Mouse (Mus musculus): ENCODE results near the gene Adh6b. TPM values are rescaled to one million over a fixed set of nuclear protein-coding genes. Genes with fewer than 3 reads are reported as not detected.
A peak's percentile ranks its signal among the peaks of the same experiment; 100 is the strongest.

The Adh6b gene
- polyA plus RNA-seq, 1 experiment from 2014 or later: 0.75 TPM

DNA sequence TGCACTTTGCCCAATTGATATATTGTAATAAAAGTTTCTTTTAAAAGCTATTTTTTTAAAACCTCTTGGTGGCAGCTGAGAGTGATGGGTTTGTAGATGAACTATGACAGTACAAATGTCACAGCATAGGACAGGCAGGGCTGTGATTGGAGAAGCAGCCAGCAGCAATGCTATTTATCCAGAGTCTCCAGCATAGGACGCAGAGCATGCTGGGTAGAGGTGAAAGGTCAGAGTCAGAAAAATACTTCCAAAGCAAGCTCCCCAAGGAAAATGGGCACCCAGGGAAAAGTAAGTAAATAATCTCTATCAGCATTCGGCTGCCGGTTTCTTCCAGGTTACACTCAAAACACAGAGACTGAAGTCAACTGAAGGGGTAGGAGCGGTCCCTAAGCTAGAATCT lies 32.3 kb downstream of the Adh6b start:
- Histone ChIP-seq H3K27ac (no peak overlapping the region), H3K4me2 (ENCODE audit: low read length) (no peak overlapping the region), H3K9me3 (replicated peaks; ENCODE audit: low read length) (no peaks in the 10 kb centered on the region), H3K9ac (ENCODE audit: low read depth, low read length) (no peak overlapping the region), H3K36me3 (ENCODE audit: insufficient read depth, low read length) (no peaks in the 10 kb centered on the region), H3K4me1 (replicated peaks; ENCODE audit: insufficient read depth, low read length) (no peaks in the 10 kb centered on the region), H3K27me3 (ENCODE audit: insufficient read depth, low read length) (no peaks in the 10 kb centered on the region), H3K4me3 (replicated peaks; ENCODE audit: low read depth, low read length) (no peak overlapping the region)
- no peak for DNase-seq (ENCODE audit: low spot score)
- no peak for TF ChIP-seq CTCF (IDR thresholded peaks at IDR 0.05; ENCODE audit: low read depth)
- 66% methylated on average over 4 of the region's 4 CpGs for whole genome bisulfite sequencing
- ATAC-seq (replicated peaks; ENCODE audit: low FRiP score, low read depth): no peak

DNA sequence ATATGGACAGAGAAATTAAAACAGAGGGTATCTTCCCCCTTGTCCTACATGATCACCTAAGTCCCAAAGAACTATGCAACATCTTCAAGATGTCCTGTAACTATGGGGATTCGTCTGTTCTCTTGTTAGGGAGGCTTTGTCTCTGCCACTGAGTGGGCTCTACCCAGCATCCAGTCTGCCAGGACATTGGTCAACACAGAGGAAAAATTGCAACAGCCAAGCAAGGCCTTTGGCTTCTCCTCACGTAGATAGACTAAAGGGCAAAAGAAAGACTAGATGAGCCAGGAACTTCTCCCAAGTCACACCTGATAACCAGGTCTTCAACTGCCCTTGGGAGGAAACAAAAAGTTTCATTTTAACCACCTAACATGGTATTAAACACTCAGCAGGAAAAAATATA lies 33.6 kb downstream of the Adh6b start:
- no peak overlapping the region for H3K9ac ChIP-seq (ENCODE audit: low read depth, low read length)
- H3K4me1 ChIP-seq (replicated peaks; ENCODE audit: insufficient read depth, low read length): no peaks in the 10 kb centered on the region
- no peak for DNase-seq (ENCODE audit: low spot score)
- no peaks in the 10 kb centered on the region for H3K36me3 ChIP-seq (ENCODE audit: insufficient read depth, low read length)
- no peak overlapping the region for H3K4me2 ChIP-seq (ENCODE audit: low read length)
- no peak overlapping the region for H3K27ac ChIP-seq
- no peak for TF ChIP-seq CTCF (IDR thresholded peaks at IDR 0.05; ENCODE audit: low read depth)
- 79% methylated on average over 2 of the region's 2 CpGs for WGBS
- no peaks in the 10 kb centered on the region for H3K9me3 ChIP-seq (replicated peaks; ENCODE audit: low read length)
- no peak for ATAC-seq (replicated peaks; ENCODE audit: low FRiP score, low read depth)
- H3K27me3 ChIP-seq (ENCODE audit: insufficient read depth, low read length): no peaks in the 10 kb centered on the region
- H3K4me3 ChIP-seq (replicated peaks; ENCODE audit: low read depth, low read length): no peak overlapping the region

DNA sequence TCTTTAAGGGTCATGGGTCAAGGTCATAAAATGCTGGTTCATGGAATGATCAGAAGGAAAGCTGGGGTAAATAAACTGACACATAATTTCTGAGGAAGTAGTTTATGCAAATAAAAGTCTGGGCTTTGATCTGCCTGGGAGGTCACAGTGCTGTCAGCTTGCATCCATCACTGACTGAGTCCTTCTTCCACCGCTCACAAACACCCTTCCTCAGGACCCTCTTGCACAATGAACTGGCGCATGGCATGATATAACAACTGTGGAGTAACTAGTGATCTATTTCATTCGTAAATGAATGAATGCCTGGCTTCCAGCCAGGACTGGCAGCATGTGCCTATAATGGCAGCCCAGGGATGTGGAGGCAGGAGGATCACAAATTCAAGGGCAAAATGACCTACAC lies 39.6 kb downstream of the Adh6b start:
- H3K4me3 ChIP-seq (replicated peaks; ENCODE audit: low read depth, low read length): no peak overlapping the region
- TF ChIP-seq CTCF (IDR thresholded peaks at IDR 0.05; ENCODE audit: low read depth): no peak
- DNase-seq (ENCODE audit: low spot score) (peak; percentile 72), ATAC-seq (replicated peaks; ENCODE audit: low FRiP score, low read depth) (no peak; the same call in 1 of the 2 replicates)
- 16% methylated on average over 3 of the region's 3 CpGs for WGBS
- H3K4me2 ChIP-seq (ENCODE audit: low read length): no peak overlapping the region
- H3K27me3 ChIP-seq (ENCODE audit: insufficient read depth, low read length): no peaks in the 10 kb centered on the region
- H3K27ac ChIP-seq: no peak overlapping the region
- H3K9me3 ChIP-seq (replicated peaks; ENCODE audit: low read length): no peaks in the 10 kb centered on the region
- no peaks in the 10 kb centered on the region for H3K36me3 ChIP-seq (ENCODE audit: insufficient read depth, low read length)
- H3K9ac ChIP-seq (ENCODE audit: low read depth, low read length): no peak overlapping the region
- H3K4me1 ChIP-seq (replicated peaks; ENCODE audit: insufficient read depth, low read length): no peaks in the 10 kb centered on the region

DNA sequence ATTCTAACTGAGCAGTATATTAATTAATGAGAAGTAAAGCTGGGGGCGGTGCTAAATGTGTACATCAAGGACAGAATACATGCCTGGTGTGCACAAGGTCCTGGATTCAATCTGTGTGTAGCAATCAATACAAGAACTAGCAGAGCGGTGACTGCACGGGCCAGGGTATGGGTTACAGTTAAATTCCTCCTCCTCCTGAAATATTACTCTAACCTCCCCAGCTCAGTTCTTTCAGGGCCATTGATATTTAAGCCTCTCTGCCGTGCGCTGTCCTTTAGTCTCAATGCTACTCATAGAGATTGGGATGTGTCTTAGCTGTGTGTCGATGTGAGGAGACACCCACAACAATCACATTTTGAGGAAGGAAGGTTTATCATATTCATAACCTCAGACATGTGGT lies 45.6 kb downstream of the Adh6b start:
- DNase-seq (ENCODE audit: low spot score) (peak; percentile 61), ATAC-seq (replicated peaks; ENCODE audit: low FRiP score, low read depth) (no peak)
- H3K36me3 ChIP-seq (ENCODE audit: insufficient read depth, low read length): no peaks in the 10 kb centered on the region
- no peak for TF ChIP-seq CTCF (IDR thresholded peaks at IDR 0.05; ENCODE audit: low read depth)
- H3K4me2 ChIP-seq (ENCODE audit: low read length): no peak overlapping the region
- no peak overlapping the region for H3K4me3 ChIP-seq (replicated peaks; ENCODE audit: low read depth, low read length)
- no peak overlapping the region for H3K27ac ChIP-seq
- H3K4me1 ChIP-seq (replicated peaks; ENCODE audit: insufficient read depth, low read length): no peaks in the 10 kb centered on the region
- no peak overlapping the region for H3K9ac ChIP-seq (ENCODE audit: low read depth, low read length)
- no peaks in the 10 kb centered on the region for H3K27me3 ChIP-seq (ENCODE audit: insufficient read depth, low read length)
- H3K9me3 ChIP-seq (replicated peaks; ENCODE audit: low read length): no peaks in the 10 kb centered on the region
- WGBS: 57% methylated on average over 6 of the region's 6 CpGs

DNA sequence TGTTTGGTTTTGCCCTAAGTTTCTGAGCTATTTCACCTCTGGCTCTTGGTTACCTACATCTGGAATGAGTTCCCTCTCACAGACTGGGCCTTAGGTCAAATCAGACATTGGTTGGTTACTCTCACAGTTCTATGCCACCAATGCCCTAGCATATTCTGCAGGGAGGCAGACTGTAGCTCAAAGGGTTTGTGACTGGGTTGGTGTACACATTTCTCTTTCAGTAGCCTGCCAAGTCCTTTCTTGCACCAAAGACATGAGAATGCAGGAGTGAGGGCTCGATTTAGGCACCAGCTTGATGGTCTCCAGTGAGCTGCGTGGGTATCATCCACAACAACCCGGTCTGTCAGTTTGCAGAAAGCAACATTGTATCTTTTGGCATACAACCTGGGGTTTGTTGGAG lies 63.3 kb downstream of the Adh6b start:
- Histone ChIP-seq H3K4me3 (replicated peaks; ENCODE audit: low read depth, low read length) (no peak overlapping the region), H3K9me3 (replicated peaks; ENCODE audit: low read length) (no peaks in the 10 kb centered on the region), H3K9ac (ENCODE audit: low read depth, low read length) (no peak overlapping the region), H3K27me3 (ENCODE audit: insufficient read depth, low read length) (no peaks in the 10 kb centered on the region), H3K27ac (no peak overlapping the region), H3K4me2 (ENCODE audit: low read length) (no peak overlapping the region), H3K4me1 (replicated peaks; ENCODE audit: insufficient read depth, low read length) (no peaks in the 10 kb centered on the region), H3K36me3 (ENCODE audit: insufficient read depth, low read length) (no peaks in the 10 kb centered on the region)
- TF ChIP-seq CTCF (IDR thresholded peaks at IDR 0.05; ENCODE audit: low read depth): no peak
- 61% methylated on average over 3 of the region's 3 CpGs for WGBS
- DNase-seq (ENCODE audit: low spot score) (no peak), ATAC-seq (replicated peaks; ENCODE audit: low FRiP score, low read depth) (no peak)

DNA sequence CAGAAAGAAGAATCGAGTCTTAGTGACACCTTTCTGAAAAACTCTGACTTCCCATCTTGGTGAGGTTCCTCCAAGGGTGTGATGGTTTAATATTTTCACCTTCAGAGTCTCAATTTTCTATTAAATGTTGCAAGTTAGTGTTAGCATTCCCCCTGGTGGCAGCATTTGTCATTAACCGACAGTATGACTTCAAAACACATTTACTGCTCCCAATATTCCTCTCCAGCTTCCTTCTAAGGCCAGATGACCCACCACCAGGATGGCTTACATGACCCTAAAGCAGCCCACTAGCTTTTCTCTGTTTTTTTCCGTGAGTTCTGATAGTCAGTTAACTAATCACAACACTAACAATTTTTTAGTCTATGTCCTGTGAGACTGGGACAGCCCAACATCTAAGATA lies 63.8 kb downstream of the Adh6b start:
- peak; percentile 79 for TF ChIP-seq CTCF (IDR thresholded peaks at IDR 0.05; ENCODE audit: low read depth)
- H3K4me1 ChIP-seq (replicated peaks; ENCODE audit: insufficient read depth, low read length): no peaks in the 10 kb centered on the region
- H3K36me3 ChIP-seq (ENCODE audit: insufficient read depth, low read length): no peaks in the 10 kb centered on the region
- WGBS: 36% methylated on average over 3 of the region's 3 CpGs
- no peak overlapping the region for H3K4me2 ChIP-seq (ENCODE audit: low read length)
- no peak overlapping the region for H3K4me3 ChIP-seq (replicated peaks; ENCODE audit: low read depth, low read length)
- H3K27ac ChIP-seq: no peak overlapping the region
- DNase-seq (ENCODE audit: low spot score) (peak; percentile 85), ATAC-seq (replicated peaks; ENCODE audit: low FRiP score, low read depth) (no peak)
- H3K9ac ChIP-seq (ENCODE audit: low read depth, low read length): no peak overlapping the region
- no peaks in the 10 kb centered on the region for H3K27me3 ChIP-seq (ENCODE audit: insufficient read depth, low read length)
- H3K9me3 ChIP-seq (replicated peaks; ENCODE audit: low read length): no peaks in the 10 kb centered on the region

DNA sequence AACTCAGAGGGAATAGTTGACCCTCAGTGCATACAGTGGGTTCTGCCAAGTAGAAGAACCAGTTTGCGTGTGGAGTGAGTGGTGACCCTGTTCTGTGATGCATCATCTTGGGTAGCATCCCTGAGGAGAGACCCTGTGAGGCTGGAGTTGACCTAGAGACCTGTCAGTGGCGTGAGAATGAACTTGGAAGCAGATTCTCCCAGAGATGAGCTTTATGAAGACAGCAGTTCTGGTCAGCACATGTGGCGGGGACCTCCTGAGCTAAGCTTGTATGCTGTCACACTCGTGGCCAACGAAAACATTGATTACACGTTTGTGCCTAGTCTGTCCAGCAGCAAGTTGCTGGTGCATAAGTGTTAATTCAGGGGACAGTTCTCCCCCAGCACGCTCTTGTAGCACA lies 64.3 kb downstream of the Adh6b start:
- no peak overlapping the region for H3K9ac ChIP-seq (ENCODE audit: low read depth, low read length)
- no peak overlapping the region for H3K4me2 ChIP-seq (ENCODE audit: low read length)
- no peaks in the 10 kb centered on the region for H3K27me3 ChIP-seq (ENCODE audit: insufficient read depth, low read length)
- ATAC-seq (replicated peaks; ENCODE audit: low FRiP score, low read depth) (no peak), DNase-seq (ENCODE audit: low spot score) (peak; percentile 31)
- no peaks in the 10 kb centered on the region for H3K9me3 ChIP-seq (replicated peaks; ENCODE audit: low read length)
- no peak for TF ChIP-seq CTCF (IDR thresholded peaks at IDR 0.05; ENCODE audit: low read depth)
- no peak overlapping the region for H3K27ac ChIP-seq
- no peak overlapping the region for H3K4me3 ChIP-seq (replicated peaks; ENCODE audit: low read depth, low read length)
- H3K4me1 ChIP-seq (replicated peaks; ENCODE audit: insufficient read depth, low read length): no peaks in the 10 kb centered on the region
- H3K36me3 ChIP-seq (ENCODE audit: insufficient read depth, low read length): no peaks in the 10 kb centered on the region
- 55% methylated on average over 7 of the region's 7 CpGs for WGBS
